Mouse (Mus musculus) fibroblast of lung, adult 2 months (primary cell): ENCODE data around the gene Piezo1.

ENCODE experiments used
- DNase-seq: peaks from one replicate; pipeline ENCODE4 v3.0.0-alpha.2; 2011; ENCODE audit warnings: low read depth

Piezo1 gene

DNA sequence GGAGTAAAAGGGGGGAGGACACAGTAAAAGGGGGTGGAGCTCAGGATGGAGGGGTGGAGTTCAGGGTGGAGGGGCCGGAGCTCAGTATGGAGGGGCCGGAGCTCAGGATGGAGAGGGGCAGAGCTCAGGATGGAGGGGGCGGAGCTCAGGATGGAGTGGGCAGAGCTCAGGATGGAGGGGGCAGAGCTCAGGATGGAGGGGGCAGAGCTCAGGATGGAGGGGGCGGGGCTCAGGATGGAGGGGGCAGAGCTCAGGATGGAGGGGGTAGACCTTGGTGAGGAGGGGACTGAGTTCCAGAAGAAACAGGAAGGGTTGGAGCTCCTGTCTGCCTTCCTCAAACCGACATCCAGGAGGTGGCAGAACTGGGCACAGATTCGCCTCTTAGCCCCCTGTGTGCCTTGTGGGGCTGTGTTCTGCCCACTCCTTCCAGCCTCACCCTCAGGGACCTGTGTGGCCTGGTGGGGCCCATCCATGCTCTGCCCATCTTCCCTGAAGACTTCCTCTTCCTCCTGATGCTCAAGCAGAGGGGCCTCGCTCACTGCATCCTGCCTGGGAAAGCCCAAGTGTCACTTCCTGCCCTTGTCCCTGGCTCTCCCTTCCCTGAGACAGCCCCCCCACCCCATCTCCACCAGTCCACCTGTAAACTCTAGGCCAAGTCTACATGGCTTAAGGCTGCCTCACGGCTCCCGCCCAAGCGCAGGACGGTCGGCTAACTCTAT, 54.0 kb downstream of the Piezo1 start:
- no peak for DNase-seq

DNA sequence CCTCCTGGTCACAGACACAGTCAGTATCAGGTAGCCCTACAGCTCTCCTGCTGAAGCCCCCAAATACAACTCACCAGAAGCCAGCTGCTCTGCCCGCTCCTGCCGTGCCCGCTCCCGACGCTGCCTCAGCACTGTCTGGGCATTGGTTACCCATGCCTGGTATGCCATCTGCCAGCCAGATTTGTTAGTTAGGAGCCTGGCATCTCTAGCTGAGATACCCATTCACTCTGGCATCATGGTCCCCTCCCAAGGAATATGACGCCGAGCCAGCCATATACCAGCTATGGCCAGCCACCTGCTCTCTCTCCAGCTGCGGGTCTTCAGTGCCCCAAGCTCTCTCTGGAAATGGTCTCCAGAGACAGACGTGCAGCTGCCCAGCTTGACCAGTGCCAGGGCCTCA, 62.7 kb downstream of the Piezo1 start:
- DNase-seq = no peak

DNA sequence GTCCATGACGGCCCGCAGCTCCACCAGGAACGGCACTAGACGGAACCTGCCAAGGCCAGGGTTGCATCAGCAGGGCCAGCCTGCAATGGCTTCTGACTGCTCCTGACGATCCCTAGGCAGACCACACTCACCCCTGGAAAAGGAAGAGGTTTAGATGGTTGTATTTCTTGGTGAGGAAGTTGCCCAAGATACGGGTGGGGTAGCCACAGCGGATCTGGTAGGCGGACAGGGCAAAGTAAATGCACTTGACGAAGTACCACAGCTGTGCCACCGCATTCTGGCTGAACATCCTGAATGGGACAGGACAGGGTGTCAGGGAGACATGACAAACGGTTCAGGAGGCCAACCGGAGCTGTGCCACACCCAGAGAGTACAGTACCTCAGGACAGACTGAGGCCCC, 66.3 kb downstream of the Piezo1 start:
- no peak for DNase-seq

DNA sequence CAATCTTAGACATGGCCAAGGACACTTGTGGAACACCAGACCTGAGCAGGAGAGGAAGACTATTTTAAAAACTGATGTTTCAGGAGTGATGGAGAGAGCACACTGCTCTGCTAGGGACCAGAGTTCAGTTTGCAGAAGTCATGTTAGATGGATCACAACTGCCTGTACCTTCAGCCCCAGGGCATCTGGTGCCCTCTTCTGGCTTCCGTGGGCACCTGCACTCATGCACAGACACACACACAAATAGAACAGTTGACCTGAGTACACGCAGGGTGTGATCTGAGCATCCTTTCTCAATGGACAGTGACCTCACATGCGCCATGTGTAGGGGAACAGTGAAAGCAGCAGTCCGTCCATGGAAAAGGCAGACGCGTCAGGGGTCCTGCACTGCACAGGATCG, 67.3 kb downstream of the Piezo1 start:
- DNase-seq = no peak

DNA sequence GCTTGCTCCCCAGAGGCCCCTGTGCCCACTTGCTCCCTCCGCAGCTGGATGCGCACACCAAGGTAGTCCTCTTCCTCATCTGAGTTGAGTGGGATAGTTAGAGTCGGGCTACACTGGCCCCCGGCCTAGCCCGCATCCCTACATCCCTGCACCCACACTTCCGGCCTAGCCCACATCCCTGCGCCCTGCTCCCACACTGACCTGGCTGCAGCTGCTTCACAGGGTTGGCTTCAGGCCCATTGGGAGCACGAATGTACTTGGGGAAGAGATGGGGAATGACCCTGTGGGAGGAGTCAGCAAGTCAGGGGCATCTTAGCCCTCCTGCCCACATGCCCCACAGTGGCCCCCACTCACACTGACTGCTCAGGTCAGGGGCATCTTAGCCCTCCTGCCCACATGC, 68.7 kb downstream of the Piezo1 start:
- no peak for DNase-seq

DNA sequence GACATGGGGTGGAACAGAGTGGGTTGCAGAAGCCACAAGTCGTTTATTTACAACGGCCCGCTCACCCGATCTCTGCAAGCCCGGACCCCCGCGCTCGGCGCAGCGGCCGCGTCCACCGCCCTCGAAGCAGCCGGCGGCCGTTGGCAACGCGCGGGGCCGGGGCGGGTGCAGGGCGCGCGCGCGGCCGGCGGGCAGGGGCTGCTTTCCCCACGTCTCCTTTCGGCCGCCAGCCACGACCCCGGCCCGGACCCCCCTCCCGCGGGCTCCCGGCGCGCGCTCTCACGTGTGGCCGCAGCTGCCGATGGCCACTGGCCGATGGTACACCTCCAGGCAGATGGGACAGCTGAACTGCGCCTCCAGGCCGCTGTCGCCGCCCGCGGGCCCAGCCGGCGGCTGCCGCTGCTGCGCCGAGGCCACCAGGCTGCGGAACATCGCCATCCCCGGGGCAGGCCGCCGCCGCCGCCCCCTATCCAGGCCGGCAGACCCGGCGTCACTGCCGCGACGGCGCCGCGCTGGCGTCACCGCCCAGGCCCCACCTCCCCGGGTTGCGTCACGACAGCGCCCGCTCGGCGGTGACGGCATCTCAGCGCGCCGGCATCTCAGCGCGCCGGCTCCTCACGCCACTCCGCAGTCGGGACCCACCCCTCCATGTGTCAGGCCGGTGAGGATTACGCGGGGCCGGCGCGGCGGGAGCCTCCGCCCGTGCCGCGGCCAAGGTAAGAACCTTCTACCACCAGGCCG, 75.4 kb downstream of the Piezo1 start, which contains the start of the genes Rnf166 and Ctu2:
Rnf166 (minus strand) TSS at position 485 of the 741 bp plus-strand sequence.
Ctu2 (plus strand) TSS at position 564 of the 741 bp plus-strand sequence.
- DNase-seq = peak; percentile 45

DNA sequence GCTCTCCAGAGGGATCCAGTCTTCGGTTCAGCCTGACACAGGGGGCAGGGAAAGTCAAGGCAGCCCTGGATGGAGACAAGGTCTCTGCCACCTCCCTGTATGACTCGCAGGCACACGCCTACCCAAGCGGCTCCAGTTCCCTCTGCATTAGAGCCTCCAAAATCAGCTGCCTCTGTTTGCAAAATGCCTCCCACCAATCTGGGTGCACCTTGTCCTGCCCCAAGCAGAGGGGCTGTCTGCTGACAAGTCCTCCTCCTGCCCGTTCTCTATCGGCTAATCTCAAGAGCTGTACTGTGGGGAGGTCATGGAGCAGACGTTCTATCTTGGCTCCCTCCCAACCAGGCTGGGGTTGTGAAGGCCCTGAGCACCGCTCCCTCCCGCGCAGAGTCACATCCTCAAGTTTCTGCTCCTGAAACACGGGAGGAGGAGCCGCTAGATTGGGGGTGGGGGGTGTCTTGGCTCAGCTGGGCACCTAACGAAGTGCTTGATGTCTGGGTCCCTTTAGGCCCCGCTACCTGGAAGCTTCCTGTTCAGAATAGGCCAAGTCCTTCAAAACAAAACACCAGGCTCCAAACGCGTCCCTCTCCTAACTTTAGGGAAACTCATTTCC, 76.1 kb downstream of the Piezo1 start:
- peak; percentile 4 for DNase-seq

DNA sequence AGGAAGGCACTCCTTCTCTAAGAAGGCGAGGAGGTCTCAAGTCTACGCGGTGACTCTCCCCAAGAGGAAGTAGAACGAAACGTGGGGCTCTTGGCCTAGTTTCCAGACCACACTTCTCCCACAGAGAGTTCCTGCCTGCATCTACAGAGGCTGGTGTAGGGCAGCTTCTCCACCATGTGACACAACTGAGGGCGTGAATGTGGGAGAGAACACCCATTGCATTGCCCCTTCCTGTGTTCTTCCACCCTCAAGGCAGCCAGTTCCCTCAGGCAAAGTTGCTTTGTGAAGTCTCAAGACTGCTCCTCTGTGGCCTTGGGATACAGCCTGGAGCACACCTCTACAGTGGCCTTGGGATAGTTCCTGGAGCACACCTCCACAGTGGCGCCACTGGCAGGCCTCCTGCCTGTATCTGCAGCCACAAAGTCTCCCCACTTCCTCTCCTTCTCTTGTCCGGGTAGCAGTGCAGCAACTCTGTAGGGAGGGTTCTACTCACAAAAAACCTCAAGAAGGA, 77.2 kb downstream of the Piezo1 start:
- no peak for DNase-seq

DNA sequence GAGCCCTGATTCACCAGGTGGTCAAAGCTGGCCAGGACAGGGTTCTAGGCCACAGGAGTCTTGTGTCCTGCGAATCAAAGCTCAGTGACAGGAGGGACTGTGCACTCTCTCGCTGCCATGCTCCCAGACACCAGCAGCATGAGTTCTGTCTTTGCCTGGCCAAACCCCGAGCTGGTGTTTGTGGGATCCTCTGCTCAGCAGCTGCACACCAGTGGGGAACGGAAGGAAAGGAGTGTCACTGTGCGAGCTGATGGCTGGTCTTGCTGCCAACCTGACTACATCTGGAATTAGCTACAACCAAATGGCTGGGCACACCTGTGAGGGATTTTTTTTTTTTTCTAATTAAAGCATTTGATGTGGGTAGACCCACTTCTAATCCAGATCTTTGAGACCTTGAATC, 80.4 kb downstream of the Piezo1 start:
- DNase-seq = no peak

DNA sequence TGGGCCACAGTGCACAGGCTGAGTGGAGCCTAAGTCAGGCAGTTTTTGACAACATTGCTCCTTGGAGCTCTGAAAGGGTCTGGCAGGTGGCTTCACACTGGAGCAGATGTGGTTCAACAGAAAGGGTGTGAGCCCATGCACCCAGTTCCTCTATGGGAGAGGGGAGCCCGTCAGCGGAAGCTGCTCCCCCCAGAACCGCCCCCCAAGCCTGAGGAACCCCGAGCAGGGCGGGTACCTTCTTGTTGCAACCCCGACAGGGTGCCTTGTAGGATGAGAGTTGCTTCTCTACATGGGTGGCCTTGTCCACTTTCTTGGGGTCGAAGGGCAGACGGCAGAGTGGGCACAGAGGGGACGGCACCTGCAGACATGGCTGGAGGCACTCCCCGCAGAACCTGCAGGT, 81.2 kb downstream of the Piezo1 start:
- DNase-seq = no peak

DNA sequence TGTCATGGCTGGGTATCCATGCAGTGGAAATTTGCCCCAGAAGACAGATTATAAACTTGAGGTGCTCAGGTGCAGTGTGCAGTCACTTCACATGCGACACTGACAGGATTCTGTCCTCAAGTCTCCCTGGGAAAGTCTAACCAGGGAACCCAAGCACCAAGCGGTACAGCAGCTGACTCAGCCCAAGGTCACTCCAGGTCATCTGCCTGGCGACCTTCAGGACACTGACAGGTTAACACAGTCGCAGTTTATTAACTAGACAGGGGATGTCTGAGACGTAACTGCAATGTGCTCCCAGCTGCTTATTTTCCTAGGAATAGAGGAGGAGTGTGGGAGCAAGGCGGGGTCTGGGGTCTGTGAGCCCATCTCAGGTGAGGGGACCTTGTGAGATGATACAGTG, 81.7 kb downstream of the Piezo1 start:
- no peak for DNase-seq

DNA sequence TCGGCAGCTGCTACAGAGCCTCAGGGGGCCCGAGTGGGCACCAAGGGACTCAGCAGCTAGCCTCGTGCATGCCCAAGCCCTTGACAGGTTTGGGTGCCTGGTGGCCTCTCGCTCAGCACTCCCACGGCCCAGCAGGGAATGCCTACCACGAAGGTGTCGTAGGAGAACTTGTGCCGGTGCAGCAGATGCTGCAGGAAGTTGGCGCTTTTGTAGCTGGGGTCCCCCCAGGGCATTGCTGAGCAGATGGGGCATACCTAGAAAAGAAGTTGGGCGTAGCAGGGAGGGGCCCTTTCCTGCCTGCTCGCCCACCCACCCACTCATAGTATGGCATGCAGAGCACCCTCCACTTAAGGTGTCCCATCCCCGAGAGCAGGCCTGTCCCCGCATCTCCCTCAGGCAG, 83.3 kb downstream of the Piezo1 start:
- DNase-seq = no peak

DNA sequence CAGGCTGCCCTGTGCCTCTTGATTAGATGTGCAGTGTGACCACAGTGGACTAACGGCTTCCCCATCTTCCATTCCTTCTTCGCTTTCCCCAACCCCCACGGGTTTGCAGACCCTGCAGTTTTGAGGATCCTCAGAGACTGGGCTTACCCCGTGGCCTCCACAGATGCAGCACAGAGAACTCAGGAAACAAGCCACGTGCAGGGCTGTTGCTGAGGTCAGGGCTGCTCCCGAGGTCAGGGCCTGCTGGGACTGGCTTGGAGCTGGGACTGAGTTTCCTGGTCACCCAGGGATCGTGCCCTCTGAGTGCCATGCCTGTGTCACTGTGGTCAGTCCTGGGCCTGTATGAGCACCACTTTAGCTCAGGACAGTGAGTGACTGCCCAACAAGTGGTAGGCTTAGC, 86.1 kb downstream of the Piezo1 start:
- DNase-seq = no peak

DNA sequence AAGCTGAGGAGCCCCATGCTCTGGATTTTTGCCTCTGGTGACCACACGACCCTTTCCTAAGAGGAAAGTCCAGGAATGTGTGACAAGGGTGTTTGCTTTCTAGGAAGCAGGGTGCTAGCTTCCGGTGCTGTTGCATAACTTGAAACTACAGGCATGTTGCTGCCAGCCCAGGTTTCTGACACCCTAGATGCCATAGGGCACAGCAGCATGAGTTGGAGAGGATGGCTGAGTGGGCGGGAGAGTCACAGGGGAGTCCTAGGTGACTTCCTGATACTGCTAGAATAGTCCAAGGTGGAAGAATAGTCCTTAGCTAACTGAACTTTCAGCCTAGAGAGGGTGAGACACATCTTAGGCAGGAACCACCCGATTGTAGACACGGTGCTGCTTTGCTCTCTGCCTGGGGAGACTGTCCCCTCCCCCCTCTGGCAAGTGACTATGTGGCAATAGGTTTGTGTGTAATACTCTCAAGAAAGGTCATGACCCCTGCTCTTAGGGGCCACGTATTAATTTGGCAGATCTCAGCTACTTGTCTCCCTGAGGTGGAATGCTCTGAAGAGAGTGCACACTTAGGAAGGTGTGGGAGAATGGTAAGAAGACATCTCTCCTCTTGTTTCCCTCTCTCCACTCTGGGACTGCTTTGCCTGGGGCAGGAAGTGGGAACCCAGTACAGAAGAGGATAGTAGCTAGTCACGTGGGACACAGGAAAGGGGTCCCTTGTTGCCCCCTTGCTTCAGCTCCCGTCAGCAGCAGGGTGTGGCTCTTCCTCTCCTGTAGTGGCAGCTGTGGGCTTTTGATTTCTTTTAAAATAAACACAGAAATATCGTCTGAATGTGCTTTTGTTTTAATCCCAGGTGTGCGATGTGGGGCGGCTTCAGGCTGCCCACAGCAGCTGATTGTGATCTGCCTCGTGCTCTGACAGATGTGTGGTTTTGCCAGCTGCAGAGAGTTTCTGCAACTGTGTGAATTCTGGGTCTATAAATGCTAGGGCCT, 87.2 kb downstream of the Piezo1 start:
- no peak for DNase-seq

DNA sequence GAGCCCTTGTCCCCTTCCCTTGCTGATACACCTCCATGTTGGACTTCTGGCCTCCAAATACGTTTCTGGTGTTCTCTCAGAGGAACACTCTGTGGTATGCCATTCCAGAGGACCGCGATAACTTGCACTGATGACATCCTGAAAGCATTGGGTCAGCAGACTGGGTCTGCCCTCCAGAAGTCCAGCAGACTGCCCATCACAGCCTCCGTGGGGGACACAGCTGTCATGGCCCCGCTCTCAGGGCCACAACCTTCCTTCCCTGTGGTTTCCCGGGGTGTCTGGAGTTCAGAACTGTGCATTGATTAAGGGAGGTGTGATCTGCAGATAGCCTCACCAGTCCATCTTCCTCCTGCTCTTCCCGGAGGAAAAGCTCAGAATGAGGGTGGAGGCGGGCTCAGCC, 88.6 kb downstream of the Piezo1 start:
- DNase-seq = no peak

DNA sequence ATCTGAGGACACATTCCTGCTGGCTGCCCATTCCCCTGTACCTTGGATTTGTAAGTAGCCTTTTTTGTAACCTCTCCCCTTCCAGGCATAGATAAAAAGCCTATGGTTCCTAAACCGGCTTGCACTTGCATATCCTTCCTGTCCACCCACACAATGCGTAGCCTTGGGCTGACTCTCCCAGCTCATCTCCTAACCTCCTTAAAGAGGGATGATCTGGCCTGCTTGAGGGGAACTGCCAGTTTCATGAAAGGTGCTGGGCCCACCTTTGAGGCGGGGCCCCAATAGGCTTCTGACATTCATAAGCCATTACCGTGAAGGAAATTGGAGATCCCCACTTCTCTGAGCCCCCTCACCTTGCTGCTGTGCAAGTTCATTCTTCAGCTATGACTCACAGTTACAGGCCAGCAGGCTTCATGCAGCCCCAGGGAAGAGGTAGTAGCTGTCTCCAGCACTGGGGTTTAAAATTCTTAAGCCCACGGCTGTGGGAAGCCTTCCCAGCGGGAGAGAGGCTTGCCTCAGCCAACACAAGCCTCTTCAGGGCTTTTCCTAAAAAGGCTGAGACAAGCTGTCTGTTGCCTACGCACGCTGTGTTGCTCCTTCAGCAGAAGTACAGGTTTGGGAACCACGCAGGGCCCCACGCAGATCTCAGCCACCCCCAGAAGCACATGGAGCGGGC, 89.5 kb downstream of the Piezo1 start:
- DNase-seq = no peak

DNA sequence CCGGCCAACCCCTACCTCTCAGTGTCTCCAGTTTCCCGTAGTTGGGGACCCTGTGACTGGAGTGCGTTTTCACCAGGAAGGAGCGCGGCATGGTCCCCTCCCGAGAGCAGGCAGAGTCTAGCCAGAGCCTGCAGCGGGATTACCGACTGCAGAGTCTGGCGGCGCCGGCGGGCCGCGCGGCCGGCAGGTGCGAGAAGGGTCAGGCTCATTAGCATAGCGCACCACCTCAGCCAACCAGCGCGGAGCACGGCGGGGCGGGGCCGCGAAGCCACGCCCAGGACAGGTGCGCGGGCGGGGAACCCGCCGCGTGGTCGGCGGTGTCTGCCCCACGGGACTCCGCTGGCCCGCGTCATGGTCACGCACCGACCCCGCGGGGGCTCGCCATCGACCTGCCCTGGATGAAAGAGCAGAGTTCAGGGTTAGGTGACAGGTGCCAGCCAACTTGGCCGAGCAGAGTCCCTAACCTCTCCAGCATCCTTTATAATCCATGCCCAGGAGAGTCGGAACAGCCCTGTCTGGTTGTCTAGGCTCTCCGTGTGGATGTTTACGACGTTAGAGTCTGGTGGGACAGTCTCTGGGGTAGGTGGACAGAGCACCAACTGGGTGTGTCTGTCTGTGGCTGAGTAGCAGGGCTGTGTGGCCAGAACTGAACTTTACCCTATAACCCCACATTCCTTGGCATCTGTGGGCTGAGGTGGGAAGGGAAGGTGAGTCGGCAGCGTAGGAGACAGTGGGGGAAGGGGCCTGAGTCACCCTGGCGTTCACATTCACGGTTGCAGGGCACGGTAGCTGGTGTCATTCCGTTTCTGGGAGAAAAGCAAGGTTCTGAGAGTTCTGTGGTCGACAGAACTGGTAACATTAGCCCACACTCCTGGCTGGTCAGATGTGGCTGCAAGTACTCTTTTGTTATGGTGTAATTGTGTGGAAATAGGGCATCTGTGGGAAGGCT, 90.3 kb downstream of the Piezo1 start, which contains the start of gene Snai3:
Snai3 (minus strand) TSS at position 210 of the 949 bp plus-strand sequence.
- peak; percentile 51 for DNase-seq

DNA sequence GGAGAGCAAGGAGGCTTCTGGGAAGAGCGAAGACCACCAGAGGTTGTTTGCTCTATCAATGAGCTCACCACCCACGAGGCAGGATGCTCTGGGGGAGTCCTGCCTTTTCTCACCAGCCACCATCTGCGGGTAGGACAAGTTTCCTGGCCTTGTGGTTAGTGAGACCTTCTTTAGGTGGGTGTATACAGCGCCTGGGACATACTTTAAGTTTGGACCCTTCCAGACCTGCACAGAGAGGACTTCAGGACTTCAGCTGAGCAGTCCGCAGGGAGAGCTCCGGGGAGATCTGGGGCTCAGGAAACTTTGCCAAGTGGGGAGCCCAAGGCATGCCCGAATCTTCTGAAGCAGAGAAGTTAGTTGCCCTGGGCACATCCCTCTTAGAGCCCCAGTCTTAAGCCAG, 91.1 kb downstream of the Piezo1 start:
- DNase-seq = no peak

DNA sequence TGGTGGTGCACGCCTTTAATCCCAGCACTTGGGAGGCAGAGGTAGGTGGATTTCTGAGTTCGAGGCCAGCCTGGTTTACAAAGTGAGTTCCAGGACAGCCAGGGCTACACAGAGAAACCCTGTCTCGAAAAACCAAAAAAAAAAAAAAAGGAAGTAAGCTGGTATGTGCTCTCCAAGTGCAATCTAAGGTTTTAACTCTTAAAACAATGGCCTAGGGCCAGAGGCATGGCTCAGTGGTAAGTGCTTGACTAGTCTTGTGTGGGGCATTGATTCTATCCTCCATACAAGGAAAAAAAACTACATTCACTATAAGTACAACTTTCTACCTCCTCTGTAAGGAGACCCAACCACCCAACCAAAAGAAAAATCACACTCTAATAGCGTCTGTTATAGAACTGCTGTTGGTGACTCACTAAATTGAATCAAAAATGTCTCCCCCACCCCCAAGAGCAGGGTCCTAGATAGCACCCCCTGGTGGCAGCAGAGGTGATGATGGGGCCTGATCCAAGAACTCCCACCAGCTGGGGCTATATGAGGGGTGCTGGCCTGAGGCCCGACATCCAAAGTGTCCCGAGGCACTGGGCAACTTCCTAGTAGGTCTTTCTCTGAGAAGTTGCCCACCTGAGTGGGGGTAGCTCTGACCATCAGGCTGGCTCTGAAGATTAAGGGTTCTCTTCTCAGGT, 91.8 kb downstream of the Piezo1 start:
- no peak for DNase-seq
